In the genomic region with DNA sequence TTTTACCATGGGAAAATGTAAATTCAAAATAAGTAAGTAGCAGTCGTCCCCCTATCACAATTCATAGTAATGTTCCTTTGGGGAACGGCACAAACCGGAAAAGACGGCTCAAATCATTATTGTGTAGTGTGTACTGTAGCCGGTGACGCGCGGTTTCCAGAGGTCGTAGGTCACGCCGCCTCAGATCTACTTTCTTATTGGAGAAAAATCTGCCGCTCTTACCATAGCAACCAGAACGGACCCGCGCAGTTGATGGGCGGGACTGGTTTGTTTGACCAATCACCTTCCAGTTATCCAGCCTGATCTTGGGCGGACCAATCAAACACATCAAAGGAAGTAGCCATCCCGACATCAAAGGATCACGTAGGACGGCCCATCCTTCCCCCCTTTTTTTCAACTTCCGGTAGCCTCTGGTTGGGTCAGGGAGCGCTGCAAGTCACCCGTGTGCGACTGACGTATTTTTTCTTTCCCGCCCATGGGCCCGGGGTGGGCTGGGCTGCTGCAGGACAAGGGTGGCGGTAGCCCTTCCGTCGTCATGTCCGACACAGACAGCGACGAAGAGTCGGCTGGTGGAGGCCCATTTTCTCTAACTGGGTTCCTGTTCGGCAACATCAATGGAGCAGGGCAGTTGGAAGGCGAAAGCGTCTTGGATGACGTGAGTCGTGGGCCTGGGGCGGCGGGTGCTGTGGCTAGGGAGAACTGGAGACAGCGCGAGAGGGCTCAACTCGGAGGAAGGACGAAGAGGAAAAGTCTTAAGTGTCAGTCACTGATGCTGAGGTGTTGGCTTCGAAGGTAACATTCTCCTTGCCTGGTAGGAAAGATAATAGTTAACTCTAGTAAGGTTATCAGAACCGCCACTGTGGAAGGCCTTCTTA, we compare ENCODE assay signal across 8 mouse cellular contexts. TPM values are rescaled to one million over a fixed set of nuclear protein-coding genes. Genes with fewer than 3 reads are reported as not detected.
DNase-seq lines count a peak whose midpoint lies in the region; ATAC-seq and TF ChIP-seq lines count a peak whose summit lies in the region.

Taf1 (plus strand) TSS at position 388 of the 875 bp plus-strand sequence.

- H3K9ac ChIP-seq in ES-Bruce4 (ENCODE audit: low read depth, poor library complexity, severe bottlenecking) = peak within 1 kb of the TSS; percentile 89
- peak within 1 kb of the TSS; percentile 61 for H3K9ac ChIP-seq in forebrain, embryonic 13.5 days
- peak within 1 kb of the TSS; percentile 73 for H3K9ac ChIP-seq in liver, postnatal 0 days (replicated peaks)
- peak within 1 kb of the TSS; percentile 34 for H3K9ac ChIP-seq in neural tube, embryonic 14.5 days (replicated peaks; ENCODE audit: low read depth, low read length)

- peak; percentile 39 for TF ChIP-seq POLR2A in ES-Bruce4 (IDR thresholded peaks at IDR 0.05; ENCODE audit: insufficient read depth, low read length)

- peak within 1 kb of the TSS; percentile 100 for H3K4me3 ChIP-seq in ES-Bruce4 (ENCODE audit: low read depth, low read length)
- peak within 1 kb of the TSS; percentile 56 for H3K4me3 ChIP-seq in forebrain, embryonic 13.5 days
- peak within 1 kb of the TSS; percentile 75 for H3K4me3 ChIP-seq in liver, postnatal 0 days (ENCODE audit: low read depth, low read length)
- H3K4me3 ChIP-seq in neural tube, embryonic 14.5 days (ENCODE audit: low read depth, low read length) = peak within 1 kb of the TSS; percentile 44

- TF ChIP-seq CTCF in ES-Bruce4 (IDR thresholded peaks at IDR 0.05; ENCODE audit: low read depth, low read length) = no peak
- no peak for TF ChIP-seq CTCF in liver, postnatal 0 days (IDR thresholded peaks at IDR 0.05; ENCODE audit: low read depth)

- intact Hi-C loops in heart, postnatal 10 days (cut with DNase I) = no loop called here

- peaks cover 6% of the 10 kb centered on the region for H3K36me3 ChIP-seq in ES-Bruce4 (ENCODE audit: control insufficient read depth, insufficient read depth, low read length, poor library complexity, severe bottlenecking)
- H3K36me3 ChIP-seq in forebrain, embryonic 13.5 days (ENCODE audit: poor library complexity, severe bottlenecking) = peaks cover 18% of the 10 kb centered on the region
- H3K36me3 ChIP-seq in liver, postnatal 0 days (replicated peaks; ENCODE audit: insufficient read depth, low read length) = peaks cover 7% of the 10 kb centered on the region; the same call in 1 of the 2 replicates
- H3K36me3 ChIP-seq in neural tube, embryonic 14.5 days (ENCODE audit: control insufficient read depth, insufficient read depth, low read length) = peaks cover 2% of the 10 kb centered on the region; the same call in 1 of the 2 replicates

- no peaks in the 10 kb centered on the region for H3K9me3 ChIP-seq in ES-Bruce4 (replicated peaks; ENCODE audit: control insufficient read depth, insufficient read depth, low read length, poor library complexity, severe bottlenecking)
- H3K9me3 ChIP-seq in forebrain, embryonic 13.5 days (replicated peaks) = no peaks in the 10 kb centered on the region
- H3K9me3 ChIP-seq in liver, postnatal 0 days (ENCODE audit: low read length) = no peaks in the 10 kb centered on the region
- H3K9me3 ChIP-seq in neural tube, embryonic 14.5 days (ENCODE audit: control insufficient read depth, low read length) = no peaks in the 10 kb centered on the region

- peak; percentile 93 to 94 for DNase-seq in heart, postnatal 10 days
- peak; percentile 81 for DNase-seq in large intestine, adult 2 months (ENCODE audit: low read depth, low spot score)
- peak; percentile 91 for DNase-seq in liver, postnatal 0 days
- DNase-seq in testis, postnatal 10 days (ENCODE audit: low spot score) = peak; percentile 90

- H3K27ac ChIP-seq in ES-Bruce4 (ENCODE audit: insufficient read depth, low read length) = peak within 1 kb of the TSS; percentile 25; the same call in 1 of the 2 replicates
- H3K27ac ChIP-seq in forebrain, embryonic 13.5 days = peak within 1 kb of the TSS; percentile 54; the same call in 1 of the 2 replicates
- peak within 1 kb of the TSS; percentile 72 for H3K27ac ChIP-seq in liver, postnatal 0 days (ENCODE audit: low read depth)
- peak within 1 kb of the TSS; percentile 66 for H3K27ac ChIP-seq in neural tube, embryonic 14.5 days (ENCODE audit: low read depth, low read length)

- no peaks in the 10 kb centered on the region for H3K4me1 ChIP-seq in ES-Bruce4 (ENCODE audit: control insufficient read depth, insufficient read depth, low read length)
- peaks cover 7% of the 10 kb centered on the region for H3K4me1 ChIP-seq in forebrain, embryonic 13.5 days
- peaks cover 6% of the 10 kb centered on the region; the same call in 1 of the 2 replicates for H3K4me1 ChIP-seq in liver, postnatal 0 days (ENCODE audit: insufficient read depth)
- no peaks in the 10 kb centered on the region for H3K4me1 ChIP-seq in neural tube, embryonic 14.5 days (ENCODE audit: control insufficient read depth, insufficient read depth, low read length)

- 17% methylated on average over 47 of the region's 47 CpGs for WGBS in forebrain, embryonic 13.5 days
- 12% methylated on average over 47 of the region's 47 CpGs for WGBS in large intestine, adult 2 months
- 13% methylated on average over 47 of the region's 47 CpGs for WGBS in liver, postnatal 0 days (ENCODE audit: insufficient replicate concordance)
- WGBS in neural tube, embryonic 14.5 days = 17% methylated on average over 47 of the region's 47 CpGs

- ATAC-seq in cerebellum, adult (ENCODE audit: insufficient number of reproducible peaks, low FRiP score, low TSS enrichment) = peak; percentile 100
- ATAC-seq in forebrain, embryonic 13.5 days = peak; percentile 99
- ATAC-seq in liver, postnatal 0 days = peak; percentile 96
- peak; percentile 99 for ATAC-seq in neural tube, embryonic 14.5 days (ENCODE audit: low read depth)

- no peaks in the 10 kb centered on the region for H3K27me3 ChIP-seq in ES-Bruce4 (ENCODE audit: control insufficient read depth, insufficient read depth, low read length, poor library complexity, severe bottlenecking)
- H3K27me3 ChIP-seq in forebrain, embryonic 13.5 days = no peaks in the 10 kb centered on the region
- no peaks in the 10 kb centered on the region for H3K27me3 ChIP-seq in liver, postnatal 0 days (ENCODE audit: insufficient read depth, low read length)
- no peaks in the 10 kb centered on the region for H3K27me3 ChIP-seq in neural tube, embryonic 14.5 days (ENCODE audit: control insufficient read depth, insufficient read depth, low read length)

- no peak for TF ChIP-seq EP300 in ES-Bruce4 (IDR thresholded peaks at IDR 0.05; ENCODE audit: insufficient read depth, low read depth, low read length)
- peak; percentile 49; the same call in 1 of the 2 replicates for TF ChIP-seq EP300 in liver, postnatal 0 days (IDR thresholded peaks at IDR 0.05; ENCODE audit: low read depth)

- peak within 1 kb of the TSS; percentile 68 for H3K4me2 ChIP-seq in forebrain, embryonic 13.5 days
- peak within 1 kb of the TSS; percentile 76 for H3K4me2 ChIP-seq in liver, postnatal 0 days (ENCODE audit: low read depth, low read length)
- peak within 1 kb of the TSS; percentile 41 for H3K4me2 ChIP-seq in neural tube, embryonic 14.5 days (ENCODE audit: low read depth, low read length)

RNA-seq across cellular contexts. Expression of gene Taf1, which starts in this region (rescaled TPM):
- 42.4 and 49.5 TPM in 2 replicates for polyA plus RNA-seq in ES-Bruce4 (2011; ENCODE audit: insufficient read depth, insufficient read length, low read depth, missing spikeins)
- polyA plus RNA-seq in forebrain, embryonic 13.5 days (2015; fragmentation: Nextera tagmentation; extraction: Ambion mirVana) = 18.1 and 19.5 TPM in 2 replicates
- 10 to 100 TPM; 18.9 to 22.0 TPM for total RNA-seq in heart, postnatal 10 days (2021)
- 3.0 and 5.0 TPM in 2 replicates for polyA plus RNA-seq in large intestine, adult 2 months (2012; rRNA removed)
- polyA plus RNA-seq in liver, postnatal 0 days (2015; fragmentation: Nextera tagmentation; extraction: Ambion mirVana) = 2.2 and 2.7 TPM in 2 replicates
- 21.2 and 22.5 TPM in 2 replicates for polyA plus RNA-seq in neural tube, embryonic 14.5 days (2014; fragmentation: Nextera tagmentation; extraction: Ambion mirVana)

Comparison
In these comparisons a context has a peak if more than half of its experiments do, and no peak if none do; other contexts are left out.
1. Peak in every context shown above with its lines: DNase-seq, ATAC-seq, H3K4me3 ChIP-seq and H3K27ac ChIP-seq.
2. H3K4me3 ChIP-seq: peak in every context shown above with its lines; median percentile 100 in ES-Bruce4; 75 in liver, postnatal 0 days; 56 in forebrain, embryonic 13.5 days; 44 in neural tube, embryonic 14.5 days.
3. H3K9ac ChIP-seq: peak in every context shown above with its lines; median percentile 89 in ES-Bruce4; 73 in liver, postnatal 0 days; 61 in forebrain, embryonic 13.5 days; 34 in neural tube, embryonic 14.5 days.